Mouse (Mus musculus) E14TG2a.4 (cell line): ENCODE measurements around the gene Tubgcp6.

Experiments
- CTCF ChIP-seq: conservative IDR thresholded peaks from 2 replicates; pipeline ENCODE4 v1.5.1; 2014; ENCODE audit warnings: low read length
- NANOG ChIP-seq: IDR thresholded peaks from 2 replicates; pipeline ENCODE4 v1.6.1; 2014; ENCODE audit warnings: borderline replicate concordance, low read length, mixed read lengths

- TF ChIP-seq CTCF (no peak), NANOG (no peak)
Observed at GRCm38 (mm10) chr15:89070606-89071005, 52.3 kb downstream of the Tubgcp6 start.
